Mouse (Mus musculus) right cerebral cortex, adult 18-20 months (tissue): ENCODE data around the gene Bcl2l11.
"Not testable (repeated sequence)": the region's sequence is repeated elsewhere in the genome, so short reads cannot be mapped to it uniquely, and the experiment has no call there.

Experiments
- DNase-seq: peaks from one replicate; pipeline ENCODE4 v3.0.0; 2022; ENCODE audit warnings: mixed read lengths

Bcl2l11 gene

DNA sequence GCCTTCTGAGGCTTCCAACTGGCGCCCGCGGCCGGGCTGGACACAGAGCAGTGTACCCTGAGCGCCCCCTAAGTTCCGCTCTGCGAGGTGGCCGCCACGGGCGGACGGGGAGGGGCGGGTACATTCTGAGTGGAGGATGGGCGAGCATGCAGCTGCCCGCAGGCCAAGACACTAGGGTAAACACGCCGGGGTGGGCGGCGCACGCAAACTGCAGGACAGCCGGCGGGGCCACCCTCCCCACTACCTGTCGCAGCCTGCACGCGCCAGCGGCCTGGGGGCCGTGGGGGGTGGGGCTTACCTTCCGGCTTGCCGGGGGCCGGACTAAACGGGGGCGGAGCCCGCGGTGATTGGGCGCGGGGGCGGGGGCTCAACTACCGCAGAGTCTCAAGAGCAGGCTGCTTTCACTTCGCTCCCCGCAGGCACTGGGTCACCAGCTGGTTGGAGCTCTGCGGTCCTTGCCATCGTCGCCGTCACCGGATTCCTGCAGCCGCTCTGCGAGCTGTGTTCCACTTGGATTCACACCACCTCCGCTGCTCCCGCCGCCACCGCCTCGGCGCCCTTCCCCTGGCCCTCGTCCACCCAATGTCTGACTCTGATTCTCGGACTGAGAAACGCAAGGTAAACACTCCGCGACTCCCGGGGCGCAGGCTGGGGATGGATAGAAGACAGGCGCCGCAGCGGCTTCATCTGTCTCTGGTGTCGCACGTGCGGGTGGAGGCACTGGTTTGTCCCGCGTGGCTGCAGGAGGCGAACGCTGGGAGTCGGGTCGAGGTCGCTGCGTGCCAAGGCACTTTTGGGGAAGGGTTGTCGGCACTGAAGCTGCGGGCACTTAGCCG lies at the start of gene Bcl2l11:
Gene Bcl2l11 (plus strand): TSS at position 404 of the 836 bp plus-strand sequence.
- peak; percentile 89 for DNase-seq

DNA sequence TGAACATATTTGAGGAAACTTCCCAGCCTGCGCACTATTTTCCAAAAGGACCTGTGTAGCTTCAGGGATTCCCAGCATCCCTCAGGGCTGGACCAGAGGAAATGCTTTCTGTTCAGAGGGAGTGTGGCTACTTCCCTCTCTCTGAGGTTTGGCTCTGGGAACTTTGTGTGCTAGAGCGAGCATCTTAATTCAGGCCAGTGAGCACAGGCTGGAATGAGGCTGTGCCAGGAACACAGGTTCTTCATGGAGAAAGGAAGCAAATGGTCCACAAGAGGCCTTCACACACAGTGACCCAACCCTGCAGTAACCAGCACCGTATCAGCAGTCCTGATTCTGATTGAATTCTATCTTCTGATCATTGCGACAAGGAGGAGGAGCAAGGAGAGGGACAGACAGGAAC lies 48.9 kb upstream of the Bcl2l11 start:
- DNase-seq: no peak

DNA sequence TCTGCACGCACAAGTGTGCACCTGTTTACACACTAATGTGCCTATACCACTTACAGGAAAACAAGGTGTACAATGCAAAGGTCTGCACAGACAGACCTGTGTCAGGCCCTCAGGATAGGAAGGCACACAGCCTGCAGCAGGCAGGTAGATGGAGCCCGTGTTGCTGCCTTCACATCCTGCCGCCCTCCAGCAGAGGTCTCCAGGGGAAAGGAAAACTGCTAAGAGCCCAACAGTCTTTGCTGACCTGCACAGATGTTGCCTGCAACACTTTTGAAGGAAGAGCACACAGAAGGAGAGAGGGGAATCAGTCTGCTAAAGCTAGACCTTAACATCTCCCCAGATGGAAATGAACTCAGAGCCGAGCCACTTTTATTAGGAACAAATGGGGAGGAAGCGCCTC lies 47.0 kb upstream of the Bcl2l11 start:
- DNase-seq: no peak

DNA sequence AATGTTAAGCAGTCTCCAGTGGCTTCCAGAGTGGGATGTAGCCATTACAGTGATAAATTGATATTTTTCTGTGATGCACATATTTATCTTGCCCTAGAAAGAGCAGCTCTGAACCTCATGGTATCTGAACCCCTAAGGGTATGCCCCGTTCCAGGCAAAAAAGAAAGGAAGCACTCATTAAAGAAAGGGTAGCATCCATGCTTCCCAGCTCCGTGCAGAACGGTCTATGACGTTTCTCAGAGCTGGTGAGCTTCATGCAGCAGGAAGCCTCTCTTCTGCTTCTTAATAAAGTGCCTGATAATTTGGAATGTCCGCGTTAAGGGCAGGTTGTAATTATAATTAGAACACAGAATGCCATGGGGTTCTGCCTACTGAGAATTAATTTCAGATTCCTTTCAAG lies 46.5 kb upstream of the Bcl2l11 start:
- DNase-seq: no peak

DNA sequence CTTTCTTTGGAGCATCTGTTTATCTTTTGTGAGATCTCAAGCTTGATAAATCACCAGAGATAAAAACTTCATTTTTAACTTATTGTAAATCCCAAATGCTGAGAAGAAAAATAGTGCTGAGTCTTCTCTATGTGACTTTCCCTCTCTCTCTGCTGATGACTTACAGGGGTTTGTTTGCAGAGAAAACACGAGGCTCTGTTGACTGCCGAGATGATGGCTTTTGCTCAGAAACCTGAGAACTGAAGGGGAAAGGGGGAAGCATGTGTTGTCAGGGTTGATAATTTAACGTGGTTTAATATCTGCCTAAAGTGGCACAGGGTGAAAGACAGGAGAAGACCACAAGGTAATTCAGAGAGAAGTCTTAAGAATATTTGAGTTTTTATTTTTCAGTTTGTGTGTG lies 42.0 kb upstream of the Bcl2l11 start:
- DNase-seq: no peak

DNA sequence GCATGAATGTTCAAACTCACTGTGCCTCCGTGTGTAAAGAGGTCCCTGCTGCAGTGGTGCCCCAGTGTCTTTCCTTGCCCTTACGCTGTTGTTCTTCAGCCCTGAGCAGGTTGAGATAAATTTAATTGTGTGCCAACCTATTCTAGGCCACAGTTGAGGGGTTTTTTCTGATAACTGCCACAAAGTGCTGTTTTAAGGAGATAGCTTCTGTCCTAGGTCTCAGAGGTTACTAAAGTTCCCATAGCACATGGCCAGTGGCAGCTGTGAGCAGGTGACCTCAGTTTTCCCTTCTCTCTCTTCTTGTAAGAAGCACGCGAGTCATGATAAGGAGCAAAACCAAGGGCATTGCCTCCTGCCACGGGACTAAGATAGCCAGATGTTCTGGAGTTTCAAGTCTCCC lies 41.2 kb upstream of the Bcl2l11 start:
- DNase-seq: no peak

DNA sequence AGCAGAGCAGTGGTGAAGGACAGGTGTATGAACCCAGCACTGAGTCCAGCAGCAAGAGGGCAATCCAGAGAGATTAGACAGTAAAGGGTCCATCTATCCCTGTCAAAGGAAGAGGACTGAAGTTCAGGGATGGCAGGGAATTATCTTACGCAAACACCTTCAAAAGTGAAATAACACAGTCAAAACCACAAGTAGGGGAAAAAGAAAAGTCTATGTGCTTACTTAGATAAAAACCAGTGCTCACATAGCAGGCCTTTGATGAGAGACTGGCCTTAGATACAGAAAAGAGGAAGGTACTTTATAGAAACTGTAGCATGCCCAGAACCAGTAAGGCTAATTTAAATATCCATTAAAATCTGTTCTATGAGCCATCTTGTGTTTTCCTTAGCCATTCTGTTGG lies 40.4 kb upstream of the Bcl2l11 start:
- DNase-seq: no peak

DNA sequence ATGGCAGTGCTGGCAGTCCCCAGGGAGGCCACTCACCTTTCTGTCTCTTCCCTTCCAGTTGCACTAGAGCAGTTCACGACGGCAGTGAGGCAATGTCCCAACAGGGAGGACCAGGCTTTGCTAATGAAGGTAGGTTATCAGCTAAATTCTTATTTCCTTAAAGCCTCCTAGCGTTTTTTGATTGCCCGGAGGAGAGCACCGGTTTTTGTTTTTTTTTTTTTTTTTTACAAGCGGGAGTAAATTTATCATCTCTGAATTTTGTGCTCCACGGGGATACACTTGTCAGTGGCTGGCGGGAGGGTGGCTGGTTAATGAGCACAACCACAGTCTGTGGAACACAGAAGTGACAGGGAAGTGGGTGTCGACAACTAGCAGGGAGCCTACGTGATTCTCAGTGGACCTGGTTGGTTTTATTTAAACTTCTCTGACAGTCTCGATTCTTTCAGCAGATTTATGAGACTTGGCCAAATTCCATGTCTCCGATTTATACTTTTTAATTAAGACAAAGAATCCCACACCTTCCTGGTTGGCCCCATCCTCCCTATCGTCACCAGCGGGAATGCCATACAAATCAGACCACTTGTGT lies 39.4 kb upstream of the Bcl2l11 start:
- DNase-seq: peak; percentile 40

DNA sequence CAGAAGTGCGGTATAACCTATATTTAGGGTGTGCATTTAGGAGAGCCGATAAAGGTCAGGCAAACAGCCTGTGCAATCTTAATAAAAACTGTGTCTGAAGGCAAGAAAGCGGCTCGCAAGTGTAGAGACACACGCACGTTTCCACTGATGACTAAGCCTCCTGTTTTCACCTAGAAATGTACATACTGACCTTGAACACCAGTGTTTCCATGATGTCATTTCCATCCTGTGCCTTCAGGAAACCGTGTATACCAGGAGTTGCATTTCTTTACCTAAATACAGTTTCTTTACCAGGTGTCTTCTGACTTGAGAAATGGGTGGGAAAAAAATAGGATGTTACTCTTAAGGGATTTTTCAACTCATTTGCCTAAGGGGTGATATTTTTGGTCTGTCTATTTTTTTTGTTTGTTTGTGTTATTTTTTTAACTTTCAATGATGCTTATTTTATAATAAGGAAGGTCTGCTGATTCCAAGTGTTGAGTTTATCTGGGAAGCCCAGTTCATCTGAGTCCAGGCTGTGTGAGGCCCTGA lies 38.8 kb upstream of the Bcl2l11 start:
- no peak for DNase-seq

DNA sequence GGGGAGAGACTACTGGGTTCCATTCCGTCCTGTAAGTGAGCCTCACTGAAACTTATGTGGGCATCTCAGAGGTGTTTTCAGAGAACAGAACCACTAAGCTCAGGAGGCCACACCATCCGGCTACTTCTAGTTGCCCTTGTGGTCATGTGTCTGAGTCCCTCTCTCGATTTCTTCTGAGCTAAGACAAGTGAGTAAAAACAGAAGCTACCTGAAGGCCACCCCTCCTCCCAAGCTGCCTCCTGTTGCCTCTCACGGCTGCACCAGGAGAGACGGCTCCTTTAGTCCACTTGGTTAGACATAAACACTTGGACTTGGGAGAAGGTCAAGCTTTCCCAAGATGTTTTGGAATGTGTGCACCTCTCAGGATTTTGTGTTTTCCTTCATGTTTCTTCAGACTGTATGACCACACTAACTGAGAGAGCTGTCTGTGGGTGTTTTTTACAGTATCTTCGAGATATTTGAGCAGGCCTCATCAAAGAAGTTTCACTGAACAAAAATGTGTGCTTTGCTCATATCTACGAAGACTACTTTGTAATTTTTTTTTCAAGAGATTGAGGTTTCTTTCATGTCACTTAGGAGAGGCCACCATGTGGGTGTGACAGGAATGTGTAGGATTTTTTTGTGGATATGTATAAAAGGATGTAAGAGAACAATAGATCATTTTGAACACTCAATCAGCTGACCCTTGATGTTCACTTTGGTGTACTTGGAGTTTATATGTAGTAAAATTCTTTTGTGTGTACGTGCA lies 37.9 kb upstream of the Bcl2l11 start:
- DNase-seq: no peak

DNA sequence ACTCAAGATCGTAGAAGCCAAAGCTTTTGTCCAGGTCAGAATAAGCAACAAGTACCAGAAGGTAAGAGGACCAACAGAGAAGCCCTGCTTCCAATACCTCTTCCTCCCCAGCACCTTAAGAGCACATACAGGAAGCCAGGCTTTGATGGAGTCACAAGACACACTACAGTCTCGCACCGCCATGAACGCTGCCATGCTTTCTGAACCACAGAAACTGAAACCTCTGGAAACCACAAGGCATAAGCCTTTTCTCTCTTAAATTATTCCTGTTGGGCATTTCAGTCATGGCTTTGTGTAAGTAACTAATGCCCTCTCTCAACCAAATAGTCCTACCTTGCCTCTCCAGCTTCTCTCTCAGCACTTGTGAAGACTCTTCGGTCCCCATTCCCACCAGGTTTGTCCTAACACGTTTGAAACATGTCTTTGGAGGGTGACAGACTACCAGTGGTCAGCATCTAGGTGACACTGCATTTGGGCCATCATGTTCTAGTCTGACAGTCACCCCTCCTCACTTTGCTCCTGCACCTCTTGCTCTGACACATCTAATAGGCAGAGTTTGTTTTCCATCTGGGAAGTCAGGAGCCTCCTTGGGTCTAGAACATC lies 35.5 kb upstream of the Bcl2l11 start:
- DNase-seq: no peak

DNA sequence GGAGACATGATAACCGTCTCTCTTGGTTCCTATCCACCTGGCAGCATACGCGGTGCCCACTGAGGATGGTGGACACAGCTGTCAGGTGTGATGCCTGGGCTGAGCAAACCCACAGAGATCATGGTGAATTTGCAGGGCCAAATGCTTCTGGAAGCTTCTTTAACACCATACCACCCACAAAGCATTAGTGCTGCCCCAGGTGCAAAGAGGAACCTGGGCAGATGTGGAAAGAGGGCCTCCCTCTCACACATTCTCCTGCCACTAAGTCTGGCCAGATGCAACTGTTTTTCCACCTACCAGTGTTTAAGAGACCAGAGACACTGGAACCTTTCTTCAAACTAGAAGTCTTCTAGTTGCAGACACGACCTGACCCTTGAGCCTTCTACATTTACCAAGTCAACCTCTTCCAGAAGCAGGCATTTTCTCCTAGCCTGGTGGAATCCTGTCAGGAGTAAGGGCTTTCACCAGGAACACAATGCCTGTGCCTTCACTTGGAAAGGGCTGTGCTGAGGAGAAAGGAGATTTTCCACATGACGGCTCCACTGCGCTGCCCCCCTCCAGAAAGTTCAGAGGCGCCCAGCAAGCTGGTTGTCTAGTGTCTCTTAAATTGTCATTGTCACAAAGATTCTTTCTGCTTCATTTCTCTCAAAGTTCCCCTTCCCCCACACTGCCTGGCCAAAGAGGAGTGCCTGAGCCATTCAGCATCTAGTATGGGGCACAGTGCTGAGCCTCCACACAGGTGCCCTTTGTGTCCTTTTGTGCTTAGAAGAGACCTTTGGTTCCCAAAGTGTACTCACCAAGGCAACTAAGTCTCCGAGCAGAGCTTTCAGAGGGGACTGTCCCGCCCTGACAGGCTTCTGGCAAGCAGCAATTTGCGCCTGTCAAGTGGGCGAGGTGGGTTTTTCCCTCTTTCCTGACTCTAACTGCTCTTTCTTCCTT lies 34.1 kb upstream of the Bcl2l11 start:
- DNase-seq: no peak

DNA sequence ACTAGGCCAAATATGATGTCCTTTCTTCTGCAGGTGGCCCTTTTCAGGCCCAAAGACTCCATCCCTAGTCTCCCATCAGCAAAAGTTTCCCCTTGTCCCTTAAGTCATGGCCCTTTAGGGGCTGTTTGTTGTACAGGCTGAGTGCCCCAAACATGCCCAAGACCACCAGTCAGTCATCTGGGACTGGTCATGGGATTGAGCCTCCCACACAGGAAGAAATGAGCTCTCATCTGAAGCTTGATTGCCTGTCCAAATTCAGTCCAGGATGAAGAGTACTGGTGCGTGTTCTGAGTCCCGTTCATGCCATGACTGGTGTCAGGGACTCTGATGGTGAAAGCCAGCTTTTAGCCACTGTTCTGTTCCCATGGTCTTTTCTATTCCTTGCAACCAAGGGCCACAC lies 33.4 kb upstream of the Bcl2l11 start:
- DNase-seq: no peak

DNA sequence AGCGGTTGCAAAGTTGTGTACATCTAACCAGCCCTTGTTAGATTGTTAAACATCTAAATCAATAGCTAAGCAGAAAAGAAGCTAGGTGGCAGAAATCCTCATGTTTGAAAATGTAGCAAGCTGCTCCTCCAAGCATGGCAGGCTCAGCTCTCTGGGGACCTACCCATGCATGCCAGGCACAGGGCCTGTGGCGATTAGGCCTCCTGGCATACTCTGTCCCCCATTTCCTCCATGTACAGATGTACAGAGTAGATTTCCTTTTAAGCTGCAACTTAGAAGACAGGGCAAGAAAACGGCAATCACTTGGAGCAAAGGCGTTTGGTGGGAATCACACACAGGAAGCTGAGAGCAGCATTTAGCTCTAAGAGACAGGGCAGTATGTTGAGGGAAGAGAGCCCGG lies 31.6 kb upstream of the Bcl2l11 start:
- no peak for DNase-seq

DNA sequence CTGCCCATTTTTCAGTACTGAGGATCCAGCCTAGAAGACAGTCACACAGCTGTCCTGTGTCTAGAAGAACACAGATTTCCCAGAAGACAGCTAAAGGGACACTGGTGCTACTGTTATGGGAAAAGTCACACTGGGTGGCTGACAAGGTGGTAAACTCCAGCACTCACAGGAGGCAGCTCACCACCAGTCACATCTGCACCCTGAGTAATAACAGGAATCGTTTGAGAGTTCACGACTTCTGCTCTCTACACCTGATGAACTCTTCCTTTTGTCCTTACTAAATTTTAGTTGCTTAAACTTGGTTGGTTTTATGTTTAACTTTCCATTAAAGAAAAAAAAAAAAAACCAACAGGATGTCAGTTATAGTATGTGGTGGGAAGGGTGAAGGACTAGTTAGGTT lies 31.2 kb upstream of the Bcl2l11 start:
- DNase-seq: no peak

DNA sequence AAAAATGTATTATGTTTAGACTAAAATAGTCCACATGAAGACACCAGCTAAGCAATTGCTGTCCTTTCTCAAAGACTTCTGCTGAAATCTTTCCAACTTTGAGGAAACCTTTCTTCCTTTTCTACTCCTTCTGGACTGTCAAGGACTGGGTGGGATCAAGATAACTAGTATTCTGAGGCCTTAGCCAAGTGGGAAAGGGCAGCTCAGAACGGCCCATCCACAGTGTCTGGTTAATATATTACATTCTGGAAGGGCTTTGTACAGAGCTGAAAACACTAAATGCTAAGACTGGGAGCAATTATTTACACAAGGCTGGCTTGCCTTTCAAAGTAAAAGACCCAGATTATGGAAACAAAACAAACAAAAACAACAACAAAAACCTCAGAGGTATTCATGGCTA lies 30.6 kb upstream of the Bcl2l11 start:
- DNase-seq: no peak

DNA sequence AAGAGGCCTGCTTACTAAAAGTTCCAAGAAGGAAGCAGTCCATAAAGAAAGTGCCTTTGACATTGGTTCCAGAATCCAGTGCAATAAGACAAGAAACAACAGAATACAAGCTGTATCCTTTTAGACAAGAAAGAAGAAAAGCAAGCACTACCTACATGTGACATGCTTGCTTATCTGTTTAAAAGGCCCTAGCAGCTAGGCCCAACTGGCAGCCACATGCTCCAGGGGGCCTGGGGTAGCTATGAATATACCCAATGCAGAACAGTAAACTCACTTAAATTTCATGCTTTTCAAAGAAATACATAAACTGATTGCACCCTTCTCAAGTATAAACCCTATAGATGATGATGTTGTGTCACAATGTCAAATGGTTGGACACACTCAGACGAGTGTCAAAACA lies 29.8 kb upstream of the Bcl2l11 start:
- DNase-seq: no peak

DNA sequence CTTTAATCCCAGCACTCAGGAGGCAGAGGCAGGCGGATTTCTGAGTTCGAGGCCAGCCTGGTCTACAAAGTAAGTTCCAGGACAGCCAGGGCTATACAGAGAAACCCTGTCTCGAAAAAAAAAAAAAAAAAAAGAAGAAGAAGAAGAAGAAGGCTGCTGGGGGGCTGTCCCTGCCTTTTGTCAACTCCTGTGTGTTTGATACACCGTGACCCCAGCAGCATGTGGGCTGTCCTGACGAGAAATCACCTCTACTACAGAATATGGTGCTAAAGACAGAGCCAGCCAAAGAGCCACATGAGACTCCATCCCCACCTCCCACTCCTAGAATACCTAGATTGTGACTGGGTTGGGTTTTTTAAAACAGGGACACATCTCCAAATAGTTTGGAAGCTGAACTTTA lies 27.7 kb upstream of the Bcl2l11 start:
- DNase-seq: not testable (repeated sequence)

DNA sequence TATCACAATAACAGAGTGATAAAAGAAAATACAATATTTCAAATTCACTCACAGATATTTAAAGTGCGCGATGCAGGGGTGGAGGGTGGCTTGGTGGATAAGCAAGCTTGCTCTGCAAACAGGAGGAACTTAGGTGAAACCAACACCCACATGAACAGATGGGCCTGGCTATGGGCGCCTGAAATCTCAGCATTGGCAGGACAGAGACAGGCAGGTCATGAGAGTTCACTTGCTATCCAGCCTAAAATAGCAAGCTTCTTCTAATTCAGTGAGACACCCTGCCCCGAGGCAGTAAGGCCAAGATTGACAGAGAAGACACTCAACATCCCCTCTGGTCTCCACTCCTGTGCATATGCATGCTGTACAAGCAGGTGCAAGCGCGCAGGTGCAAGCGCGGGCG lies 23.8 kb upstream of the Bcl2l11 start:
- no peak for DNase-seq

DNA sequence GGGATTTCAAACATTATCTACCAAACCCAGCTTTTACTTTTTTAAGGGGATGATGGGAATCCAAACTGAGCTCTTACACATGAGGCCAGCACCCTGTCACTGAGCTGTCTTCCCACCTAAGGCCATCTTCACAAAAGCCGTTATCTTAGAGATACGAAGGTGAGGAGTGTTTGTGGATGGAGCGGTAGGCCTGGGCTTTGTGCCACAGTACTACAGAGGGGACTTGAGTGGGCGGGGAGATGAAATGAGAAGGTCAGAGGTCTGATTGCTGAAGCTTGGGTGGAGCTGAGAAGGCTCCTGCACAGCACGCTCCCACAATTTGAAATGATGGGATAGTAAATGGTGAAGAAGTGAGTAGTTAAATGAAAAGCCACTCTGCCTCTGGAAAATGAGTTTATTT lies 21.0 kb upstream of the Bcl2l11 start:
- no peak for DNase-seq

DNA sequence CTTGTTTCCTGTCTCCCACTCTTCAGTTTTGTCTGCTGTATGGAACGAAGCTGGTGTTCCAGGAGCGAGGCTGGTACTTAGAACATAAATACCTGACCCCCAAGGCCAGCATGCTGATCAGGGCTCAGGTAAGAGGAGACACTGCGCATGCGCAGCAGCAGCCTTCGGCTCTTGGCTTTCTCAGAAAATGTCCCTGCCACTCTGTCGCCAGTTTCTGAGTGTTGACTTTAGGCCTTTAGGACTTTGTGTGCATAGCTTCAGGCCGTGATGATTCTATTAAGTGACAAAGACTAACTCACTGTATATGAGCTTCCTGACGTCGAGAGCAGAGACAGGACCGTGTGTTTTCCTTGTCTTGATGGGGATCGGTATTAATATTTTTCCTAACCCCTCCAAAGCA lies 20.2 kb upstream of the Bcl2l11 start:
- DNase-seq: no peak

DNA sequence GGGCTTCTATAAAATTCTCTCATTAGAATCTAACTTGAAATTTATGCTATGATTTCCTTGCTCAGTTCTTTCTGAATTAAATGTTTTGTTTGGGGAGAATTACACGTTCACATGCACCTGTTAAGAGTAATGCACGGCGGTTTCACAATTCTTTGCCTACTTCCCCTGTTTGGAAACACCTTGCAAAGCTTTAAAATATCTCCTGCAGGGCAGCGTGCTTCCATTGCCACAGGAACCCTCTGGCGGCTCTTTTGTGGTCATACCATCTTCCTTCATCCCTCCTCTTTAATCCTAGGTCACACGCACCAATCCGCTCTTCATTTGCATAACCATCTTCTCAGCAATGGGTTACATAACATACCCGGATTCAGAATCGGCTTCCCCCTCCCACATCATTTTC lies 14.3 kb upstream of the Bcl2l11 start:
- no peak for DNase-seq
